Mouse (Mus musculus) MEL (cell line): ENCODE data around the gene Fbxo6. TPM values are rescaled to one million over a fixed set of nuclear protein-coding genes. Genes with fewer than 3 reads are reported as not detected.

Source experiments
- DNase-seq: peaks from one replicate; pipeline ENCODE4 v3.0.0; 2011; ENCODE audit warnings: low read depth, low spot score
- H3K27ac ChIP-seq: 2 replicates; pipeline ENCODE4 v1.5.1; 2012; ENCODE audit warnings: low read depth, mild to moderate bottlenecking, control low read depth, low read length, moderate library complexity; ENCODE audit not compliant: control insufficient read depth
- H3K27me3 ChIP-seq, 2 experiments: fragments of 150-350 bp in 1 of 2; sonication (generic) in 1 of 2; 2 replicates each; pipeline ENCODE4 v1.6.1; 2012; ENCODE audit warnings: low read length in 2 of 2, mild to moderate bottlenecking in 2 of 2, improper control_type of control experiment in 1 of 2, moderate library complexity in 1 of 2; ENCODE audit not compliant: insufficient read depth in 2 of 2, control insufficient read depth in 1 of 2
- H3K36me3 ChIP-seq, 2 experiments: 2 replicates each; pipeline ENCODE4 v1.6.1; 2012 to 2014; ENCODE audit warnings: low read length in 2 of 2, improper control_type of control experiment in 1 of 2, inconsistent platforms in 1 of 2, mild to moderate bottlenecking in 1 of 2; ENCODE audit not compliant: insufficient read depth in 2 of 2, control insufficient read depth in 1 of 2
- H3K4me1 ChIP-seq, 2 experiments: fragments of 150-350 bp in 1 of 2; sonication (generic) in 1 of 2; 2 replicates each; pipeline ENCODE4 v1.6.1; 2012; ENCODE audit warnings: low read length in 2 of 2, improper control_type of control experiment in 1 of 2, mild to moderate bottlenecking in 1 of 2; ENCODE audit not compliant: insufficient read depth in 2 of 2, control insufficient read depth in 1 of 2
- H3K4me3 ChIP-seq, 2 experiments: fragments of 150-350 bp in 1 of 2; sonication (generic) in 1 of 2; 2 replicates each; pipeline ENCODE4 v1.5.1; 2012; ENCODE audit warnings: low read depth in 2 of 2, low read length in 2 of 2, mild to moderate bottlenecking in 2 of 2, moderate library complexity in 2 of 2, control low read depth in 1 of 2, improper control_type of control experiment in 1 of 2; ENCODE audit not compliant: control insufficient read depth in 1 of 2, insufficient read depth in 1 of 2
- H3K79me2 ChIP-seq: 2 replicates; pipeline ENCODE4 v1.6.1; 2012; ENCODE audit warnings: mild to moderate bottlenecking, low read length, moderate library complexity; ENCODE audit not compliant: control insufficient read depth, poor library complexity, insufficient read depth
- H3K9ac ChIP-seq: 2 replicates; pipeline ENCODE4 v1.6.1; 2012; ENCODE audit warnings: low read depth, mild to moderate bottlenecking, control low read depth, low read length, moderate library complexity; ENCODE audit not compliant: control insufficient read depth, poor library complexity, severe bottlenecking
- H3K9me3 ChIP-seq: fragments of 150-350 bp; sonication (generic); replicated peaks from 2 replicates; pipeline ENCODE4 v1.6.1; 2012; ENCODE audit warnings: mild to moderate bottlenecking, low read length, improper control_type of control experiment, moderate library complexity; ENCODE audit not compliant: insufficient read depth
- CHD2 ChIP-seq: IDR thresholded peaks from 2 replicates; pipeline ENCODE4 v1.6.1; 2011; ENCODE audit warnings: low read length, improper control_type of control experiment
- CTCF ChIP-seq, 3 experiments: IDR thresholded peaks in 2 of 3; conservative IDR thresholded peaks in 1 of 3; 2 replicates each; pipeline ENCODE4 v1.5.1; 2011 to 2012; ENCODE audit warnings: low read length in 3 of 3, low read depth in 2 of 3, mild to moderate bottlenecking in 2 of 3, improper control_type of control experiment in 1 of 3, inconsistent platforms in 1 of 3, mixed read lengths in 1 of 3, moderate library complexity in 1 of 3; ENCODE audit not compliant: control insufficient read depth in 1 of 3, insufficient read depth in 1 of 3, poor library complexity in 1 of 3, severe bottlenecking in 1 of 3
- ELF1 ChIP-seq: IDR thresholded peaks from 2 replicates; pipeline ENCODE4 v1.6.1; 2014; ENCODE audit warnings: low read depth, mild to moderate bottlenecking, inconsistent platforms, low read length, improper control_type of control experiment, moderate library complexity
- GABPA ChIP-seq: IDR thresholded peaks from 2 replicates; pipeline ENCODE4 v1.6.1; 2012; ENCODE audit warnings: low read depth, mild to moderate bottlenecking, inconsistent platforms, low read length, improper control_type of control experiment, moderate library complexity
- JUND ChIP-seq: IDR thresholded peaks from 2 replicates; pipeline ENCODE4 v1.6.1; 2011; ENCODE audit warnings: low read depth, mild to moderate bottlenecking, improper control_type of control experiment, low read length
- KAT2A ChIP-seq: conservative IDR thresholded peaks from 2 replicates; pipeline ENCODE4 v1.6.1; 2012; ENCODE audit warnings: low read depth, low read length, improper control_type of control experiment, inconsistent platforms
- MAFK ChIP-seq: IDR thresholded peaks from 2 replicates; pipeline ENCODE4 v1.6.1; 2011; ENCODE audit warnings: low read depth, mild to moderate bottlenecking, low read length, improper control_type of control experiment, borderline replicate concordance
- MAZ ChIP-seq: IDR thresholded peaks from 2 replicates; pipeline ENCODE4 v1.6.1; 2012; ENCODE audit warnings: low read depth, mild to moderate bottlenecking, inconsistent platforms, low read length, improper control_type of control experiment
- POLR2A ChIP-seq, 2 experiments: IDR thresholded peaks; 2 replicates each; pipeline ENCODE4 v1.6.1; 2011 to 2012; ENCODE audit warnings: low read length in 2 of 2, mild to moderate bottlenecking in 2 of 2, control low read depth in 1 of 2, improper control_type of control experiment in 1 of 2, low read depth in 1 of 2, moderate library complexity in 1 of 2; ENCODE audit not compliant: control insufficient read depth in 1 of 2, insufficient read depth in 1 of 2, poor library complexity in 1 of 2
- POLR2AphosphoS2 ChIP-seq: IDR thresholded peaks from 2 replicates; pipeline ENCODE4 v1.6.1; 2011; ENCODE audit warnings: low read length, improper control_type of control experiment
- RAD21 ChIP-seq: IDR thresholded peaks from 2 replicates; pipeline ENCODE4 v1.6.1; 2011; ENCODE audit warnings: mild to moderate bottlenecking, low read depth, low read length, improper control_type of control experiment
- SIN3A ChIP-seq: IDR thresholded peaks from 2 replicates; pipeline ENCODE4 v1.6.1; 2012; ENCODE audit warnings: low read length, improper control_type of control experiment, inconsistent platforms
- SMC3 ChIP-seq: IDR thresholded peaks from 2 replicates; pipeline ENCODE4 v1.6.1; 2011; ENCODE audit warnings: low read depth, low read length, improper control_type of control experiment
- TAL1 ChIP-seq: IDR thresholded peaks from 2 replicates; pipeline ENCODE4 v1.6.1; 2012; ENCODE audit warnings: mild to moderate bottlenecking, inconsistent platforms, low read length, moderate library complexity, mixed read lengths
- TCF12 ChIP-seq: IDR thresholded peaks from 2 replicates; pipeline ENCODE4 v1.6.1; 2014; ENCODE audit warnings: low read depth, mild to moderate bottlenecking, inconsistent platforms, low read length, improper control_type of control experiment, moderate library complexity
- USF1 ChIP-seq: IDR thresholded peaks from 2 replicates; pipeline ENCODE4 v1.6.1; 2014; ENCODE audit warnings: low read depth, mild to moderate bottlenecking, inconsistent platforms, low read length, improper control_type of control experiment, moderate library complexity
- USF2 ChIP-seq, 2 experiments: IDR thresholded peaks; 2 replicates each; pipeline ENCODE4 v1.6.1; 2011 to 2012; ENCODE audit warnings: improper control_type of control experiment in 2 of 2, low read length in 2 of 2, borderline replicate concordance in 1 of 2, inconsistent platforms in 1 of 2, low read depth in 1 of 2, mild to moderate bottlenecking in 1 of 2; ENCODE audit not compliant: insufficient read depth in 1 of 2
- ZMIZ1 ChIP-seq: IDR thresholded peaks from 2 replicates; pipeline ENCODE4 v1.6.1; 2012; ENCODE audit warnings: low read depth, mild to moderate bottlenecking, inconsistent platforms, low read length, improper control_type of control experiment, moderate library complexity
- ZNF384 ChIP-seq: IDR thresholded peaks from 2 replicates; pipeline ENCODE4 v1.6.1; 2012; ENCODE audit warnings: low read depth, mild to moderate bottlenecking, inconsistent platforms, low read length, improper control_type of control experiment
- polyA plus RNA-seq, 2 experiments: library from polyadenylated mRNA; stranded (reverse) in 1 of 2; unstranded in 1 of 2; fragments of >175 nt in 1 of 2; fragments of >200 nt in 1 of 2; gene quantifications; 2 replicates each; pipeline versions ENCODE4 v1.2.1 to v1.2.4; 2012; ENCODE audit warnings: low replicate concordance in 2 of 2, low read depth in 1 of 2; ENCODE audit not compliant: insufficient read length in 2 of 2, insufficient read depth in 1 of 2, missing spikeins in 1 of 2
- total RNA-seq: library from RNA; depleted of rRNA; stranded (reverse); fragments of 300-350 nt; gene quantifications from 2 replicates; pipeline ENCODE4 v1.2.3, GENCODE M21; 2012

Gene Fbxo6
- total and polyA plus RNA-seq, 3 experiments: 37.3 to 62.6 TPM; not detected in 1

DNA sequence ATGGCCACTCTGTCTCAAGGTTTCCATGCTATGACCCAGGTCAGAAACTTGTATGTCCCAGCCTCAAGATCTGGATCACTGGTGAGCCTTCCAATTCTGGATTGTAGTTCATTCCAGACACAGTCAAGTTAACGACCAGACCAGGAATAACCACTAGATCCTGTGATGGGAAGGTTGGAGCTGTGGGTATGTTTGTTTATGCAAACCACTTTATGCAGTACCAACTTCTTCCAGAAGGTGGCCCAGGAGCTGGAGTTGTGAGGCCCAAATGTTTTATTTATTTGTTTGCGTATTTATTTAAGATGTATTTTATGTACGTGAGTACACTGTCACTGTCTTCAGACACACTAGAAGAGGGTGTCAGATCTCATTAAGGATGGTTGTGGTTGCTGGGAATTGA lies 3.0 kb upstream of the Fbxo6 start:
- peak; percentile 70 for DNase-seq
- Histone ChIP-seq H3K9me3 (no peaks in the 10 kb centered on the region), H3K4me3 (no peak overlapping the region)
- TF ChIP-seq CTCF (IDR thresholded peaks at IDR 0.05 in 2 of 3, conservative IDR thresholded peaks at IDR 0.05 in 1 of 3; ENCODE audit: control insufficient read depth in 1 of 3, insufficient read depth in 1 of 3, low read depth in 2 of 3, low read length in 3 of 3, poor library complexity in 1 of 3, severe bottlenecking in 1 of 3) (peak; percentile 19 to 71 (median 53); a peak in 5 of 6 replicates), USF1 (no peak), SMC3 (peak; percentile 40), RAD21 (peak; percentile 7)
- TF ChIP-seq, all 39 proteins: peak for 3
- no peaks in the 10 kb centered on the region; a peak in 1 of 4 replicates for H3K36me3 ChIP-seq
- H3K79me2 ChIP-seq: no peaks in the 10 kb centered on the region; the same call in 1 of the 2 replicates
- H3K9ac ChIP-seq: no peak overlapping the region
- H3K4me1 ChIP-seq: peaks cover 3 to 5% of the 10 kb centered on the region in 2 experiments; a peak in 2 of 4 replicates
- no peaks in the 10 kb centered on the region for H3K27me3 ChIP-seq
- H3K27ac ChIP-seq: no peak overlapping the region

DNA sequence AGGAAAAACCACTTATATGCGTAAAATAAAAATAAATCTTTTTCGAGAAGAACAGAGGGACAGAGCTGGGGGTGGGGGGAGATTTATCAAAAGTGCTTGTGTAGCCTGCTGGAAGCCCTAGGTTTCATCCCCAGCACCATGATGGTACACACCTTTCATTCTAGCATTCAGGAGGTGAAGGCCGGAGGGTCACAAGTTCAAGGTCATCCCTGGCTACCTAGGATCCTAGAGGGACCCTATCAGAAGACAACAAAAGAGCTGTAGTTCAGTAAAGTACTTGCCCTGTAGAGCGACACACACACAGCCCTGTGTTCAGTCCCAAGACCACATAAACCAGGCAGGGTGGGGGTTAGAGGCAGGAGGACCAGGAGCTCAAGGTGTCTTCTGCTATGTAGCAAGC lies 2.1 kb upstream of the Fbxo6 start:
- no peak overlapping the region for H3K27ac ChIP-seq
- no peaks in the 10 kb centered on the region; the same call in 1 of the 2 replicates for H3K79me2 ChIP-seq
- H3K27me3 ChIP-seq: no peaks in the 10 kb centered on the region
- TF ChIP-seq ZNF384 (no peak), TCF12 (no peak), SIN3A (no peak), USF2 (IDR thresholded peaks at IDR 0.05; ENCODE audit: borderline replicate concordance in 1 of 2, insufficient read depth in 1 of 2, low read depth in 1 of 2, low read length in 2 of 2) (no peak), POLR2AphosphoS2 (no peak), ZMIZ1 (no peak), CHD2 (no peak), TAL1 (no peak), GABPA (no peak), KAT2A (no peak), MAZ (no peak), MAFK (no peak), POLR2A (IDR thresholded peaks at IDR 0.05; ENCODE audit: control insufficient read depth in 1 of 2, insufficient read depth in 1 of 2, low read depth in 1 of 2, low read length in 2 of 2, poor library complexity in 1 of 2) (no peak), ELF1 (no peak), SMC3 (no peak), JUND (no peak)
- H3K4me1 ChIP-seq: peaks cover 1 to 5% of the 10 kb centered on the region in 2 experiments; a peak in 2 of 4 replicates
- no peaks in the 10 kb centered on the region; a peak in 1 of 4 replicates for H3K36me3 ChIP-seq
- H3K4me3 ChIP-seq: no peak overlapping the region
- DNase-seq: no peak
- H3K9ac ChIP-seq: no peak overlapping the region
- no peaks in the 10 kb centered on the region for H3K9me3 ChIP-seq
